Mouse (Mus musculus): ENCODE measurements around the gene Dgcr8. TPM values are rescaled to one million over a fixed set of nuclear protein-coding genes. Genes with fewer than 3 reads are reported as not detected.

The Dgcr8 gene
- total RNA-seq, 1 experiment = 65.7 TPM

GRCm38 (mm10) chr16:18210701-18211416 is 78.2 kb downstream of the Dgcr8 start:
- in situ Hi-C loops (cut with MboI; ENCODE audit: low sequenced_read_pairs in 2 of 2, unreplicated experiment in 2 of 2) = loop anchor here (5.0 to 10.0 kb wide), 2 partner anchors 106 to 109 kb away; no protein-coding TSS in a partner anchor
- peak; percentile 55 for DNase-seq (ENCODE audit: low read depth, low spot score)
- TF ChIP-seq ZNF384 (IDR thresholded peaks at IDR 0.05; ENCODE audit: low read depth, low read length) (no peak), ZC3H11A (IDR thresholded peaks at IDR 0.05; ENCODE audit: borderline replicate concordance, low read depth, low read length) (peak; percentile 50; the same call in 1 of the 2 replicates), HCFC1 (IDR thresholded peaks at IDR 0.05; ENCODE audit: borderline replicate concordance, insufficient read depth, low read length) (no peak), CHD2 (IDR thresholded peaks at IDR 0.05; ENCODE audit: low read depth, low read length) (no peak), MAFK (IDR thresholded peaks at IDR 0.05; ENCODE audit: insufficient read depth, low read depth, low read length) (no peak)
- Histone ChIP-seq H3K4me3 (ENCODE audit: insufficient read depth in 1 of 2, low read depth in 1 of 2, low read length in 2 of 2, poor library complexity in 1 of 2, severe bottlenecking in 1 of 2) (no peak overlapping the region), H3K9me3 (ENCODE audit: control insufficient read depth, insufficient read depth, low read depth, low read length) (no peaks in the 10 kb centered on the region), H3K27ac (ENCODE audit: insufficient read depth, low read depth, low read length, poor library complexity, severe bottlenecking) (no peak overlapping the region), H3K9ac (ENCODE audit: insufficient read depth, low read depth, low read length, poor library complexity, severe bottlenecking) (no peak overlapping the region), H3K4me1 (ENCODE audit: control insufficient read depth in 2 of 2, insufficient read depth in 2 of 2, low read length in 2 of 2, poor library complexity in 1 of 2) (no peaks in the 10 kb centered on the region), H3K36me3 (ENCODE audit: control insufficient read depth, insufficient read depth, low read length, poor library complexity, severe bottlenecking) (no peaks in the 10 kb centered on the region)

Other genes with a start within 250 kb of the Dgcr8 start
- gene Dgcr6, start 236.4 kb downstream of the Dgcr8 start, total RNA-seq (2012; rRNA removed) = 23.8 and 30.9 TPM in 2 replicates
- gene Prodh, start 199.0 kb downstream of the Dgcr8 start, total RNA-seq (2012; rRNA removed) = 39.6 and 73.6 TPM in 2 replicates
- 0.22 and 0.48 TPM in 2 replicates for gene Rtn4r, start 161.6 kb downstream of the Dgcr8 start, total RNA-seq (2012; rRNA removed)
- not detected in 2 replicates for gene Ccdc188, start 71.4 kb downstream of the Dgcr8 start, total RNA-seq (2012; rRNA removed)
- gene Zdhhc8, start 54.1 kb downstream of the Dgcr8 start, total RNA-seq (2012; rRNA removed) = 16.2 and 17.0 TPM in 2 replicates
- 99.3 and 102 TPM in 2 replicates for gene Trmt2a, start 40.6 kb downstream of the Dgcr8 start, total RNA-seq (2012; rRNA removed)
- gene Ranbp1, start 40.5 kb downstream of the Dgcr8 start, total RNA-seq (2012; rRNA removed) = 302 and 410 TPM in 2 replicates
- 0.63 and 1.7 TPM in 2 replicates for gene Gm49776, start 30.9 kb downstream of the Dgcr8 start, total RNA-seq (2012; rRNA removed)
- gene Tango2, start 58.9 kb upstream of the Dgcr8 start, total RNA-seq (2012; rRNA removed) = 10.0 and 10.4 TPM in 2 replicates
- gene Arvcf, start 58.9 kb upstream of the Dgcr8 start, total RNA-seq (2012; rRNA removed) = 48.0 and 60.1 TPM in 2 replicates
- gene Txnrd2, start 137.1 kb upstream of the Dgcr8 start, total RNA-seq (2012; rRNA removed) = 7.9 and 8.4 TPM in 2 replicates
- 40.1 and 41.0 TPM in 2 replicates for gene Comt, start 137.6 kb upstream of the Dgcr8 start, total RNA-seq (2012; rRNA removed)
- 10.9 and 13.7 TPM in 2 replicates for gene Gnb1l, start 209.5 kb upstream of the Dgcr8 start, total RNA-seq (2012; rRNA removed)
- gene Rtl10, start 209.7 kb upstream of the Dgcr8 start, total RNA-seq (2012; rRNA removed) = 6.7 and 8.5 TPM in 2 replicates

Data from ES-E14 (cell line).